Mouse (Mus musculus): ENCODE data around the gene Btg4. TPM values are rescaled to one million over a fixed set of nuclear protein-coding genes. Genes with fewer than 3 reads are reported as not detected.
A peak's percentile ranks its signal among the peaks of the same experiment; 100 is the strongest.

Gene Btg4
- polyA plus RNA-seq, 1 experiment from 2014 or later = not detected

DNA sequence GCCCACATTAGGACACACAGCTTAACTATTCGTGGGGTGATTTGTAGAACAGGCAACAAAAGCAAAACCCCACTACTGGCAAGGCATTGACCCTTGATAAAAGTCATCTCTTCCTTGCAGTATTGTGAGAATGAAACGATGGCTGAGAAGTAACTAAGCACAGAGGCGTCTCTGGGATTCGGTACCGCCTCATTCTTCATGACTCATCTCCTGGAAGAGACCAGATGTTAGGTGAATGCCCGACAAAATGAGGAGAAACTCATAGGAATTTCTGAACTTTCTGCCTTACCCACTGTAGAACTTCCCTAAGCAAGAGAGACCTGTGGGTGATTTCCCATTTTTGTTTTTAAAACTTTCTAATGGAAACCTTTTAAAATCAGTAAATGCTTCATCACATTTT lies 18.6 kb upstream of the Btg4 start:
- Histone ChIP-seq H3K4me3 (no peak overlapping the region), H3K27ac (replicated peaks) (no peak overlapping the region), H3K9me3 (no peaks in the 10 kb centered on the region), H3K27me3 (no peaks in the 10 kb centered on the region), H3K9ac (replicated peaks) (no peak overlapping the region), H3K4me1 (no peaks in the 10 kb centered on the region), H3K4me2 (replicated peaks) (no peak overlapping the region), H3K36me3 (no peaks in the 10 kb centered on the region)
- WGBS = 89% methylated on average over 6 of the region's 6 CpGs
- no peak for ATAC-seq (replicated peaks)

GRCm38 (mm10) chr9:51052180-51052579 lies 8.5 kb upstream of the Btg4 start:
- Histone ChIP-seq H3K9ac (replicated peaks) (no peak overlapping the region), H3K9me3 (no peaks in the 10 kb centered on the region), H3K27me3 (no peaks in the 10 kb centered on the region), H3K36me3 (no peaks in the 10 kb centered on the region), H3K4me2 (replicated peaks) (no peak overlapping the region), H3K27ac (replicated peaks) (no peak overlapping the region), H3K4me3 (no peak overlapping the region), H3K4me1 (no peaks in the 10 kb centered on the region)
- whole genome bisulfite sequencing = 78% methylated on average over 3 of the region's 3 CpGs
- no peak for ATAC-seq (replicated peaks)

DNA sequence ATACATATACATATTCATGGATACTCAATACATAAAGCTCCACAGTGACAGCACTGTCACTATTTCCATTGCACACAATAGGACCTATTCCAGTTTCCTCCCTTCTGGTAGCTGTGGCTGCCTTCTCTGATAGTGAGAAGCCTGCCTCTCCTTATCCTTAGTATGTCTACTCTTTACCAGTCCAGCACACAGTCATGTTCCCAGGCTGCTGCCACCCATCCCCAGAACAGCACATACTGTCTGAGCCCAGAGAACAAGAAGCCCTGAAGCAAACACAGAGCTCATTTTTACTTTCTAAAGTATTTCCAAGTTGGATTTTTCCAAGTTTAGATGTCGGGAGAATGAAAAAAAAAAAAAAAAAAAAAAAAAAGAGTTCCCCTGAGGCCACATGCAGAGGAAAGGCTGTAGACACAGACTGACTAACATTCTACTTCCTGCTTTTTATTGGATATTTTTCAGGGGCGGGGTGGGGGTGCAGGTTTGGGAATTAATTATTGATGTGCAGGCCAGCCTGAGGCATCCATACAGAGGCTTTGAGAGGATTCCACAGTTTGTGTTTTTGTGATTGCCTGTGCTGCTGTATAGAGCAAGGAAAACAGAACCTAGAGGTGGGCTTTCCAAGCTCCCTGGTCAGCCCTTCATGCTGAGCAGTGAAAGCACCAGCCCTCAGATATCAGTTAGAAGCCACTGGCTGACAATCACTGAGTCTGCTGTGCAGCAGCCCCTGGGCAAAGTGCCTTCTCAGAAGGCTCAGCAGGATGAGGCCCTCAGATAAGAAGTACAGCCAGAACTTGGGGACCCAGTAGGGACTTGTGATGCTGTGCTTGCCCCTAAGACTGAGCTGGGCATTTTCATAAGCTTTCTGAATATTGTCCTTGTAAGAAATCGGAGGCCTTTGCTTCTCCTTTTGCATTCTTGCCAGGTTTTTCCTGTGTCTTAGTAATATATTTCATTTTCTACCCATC lies 4.1 kb upstream of the Btg4 start:
- no peaks in the 10 kb centered on the region for H3K27me3 ChIP-seq
- no peaks in the 10 kb centered on the region for H3K4me1 ChIP-seq
- H3K9ac ChIP-seq (replicated peaks) = no peak overlapping the region
- H3K4me2 ChIP-seq (replicated peaks) = no peak overlapping the region
- H3K9me3 ChIP-seq = no peaks in the 10 kb centered on the region
- no peak overlapping the region for H3K4me3 ChIP-seq
- H3K27ac ChIP-seq (replicated peaks) = no peak overlapping the region
- ATAC-seq (replicated peaks) = no peak
- 72% methylated on average over 3 of the region's 3 CpGs for WGBS
- no peaks in the 10 kb centered on the region for H3K36me3 ChIP-seq

DNA sequence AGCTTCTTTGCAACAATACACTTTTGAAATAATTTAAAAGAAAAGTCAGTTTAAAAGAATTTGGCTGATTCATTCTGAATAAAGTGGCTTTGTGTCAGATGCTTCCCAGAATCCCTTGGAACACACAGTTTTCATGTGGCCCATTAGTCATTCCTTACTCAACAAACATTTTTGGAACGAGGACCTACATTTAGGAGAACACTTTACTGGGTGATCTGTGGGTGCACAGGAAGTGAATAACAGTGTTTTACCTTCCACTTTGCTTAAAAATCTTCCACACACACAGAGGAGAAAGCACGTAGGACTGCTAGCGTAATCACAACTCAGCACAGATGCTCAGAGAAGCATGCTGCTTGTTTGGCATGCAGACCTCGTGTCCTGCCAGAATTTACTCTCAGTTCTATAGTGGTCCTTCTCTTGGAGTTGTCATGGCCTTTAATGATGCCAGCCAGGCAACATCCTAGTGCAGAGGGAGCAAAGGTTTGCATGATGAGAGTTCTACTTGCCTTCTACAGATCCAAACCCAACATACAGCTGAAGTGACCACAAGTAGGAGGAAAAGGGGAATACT lies 1.7 kb upstream of the Btg4 start:
- Histone ChIP-seq H3K9me3 (no peaks in the 10 kb centered on the region), H3K27ac (replicated peaks) (no peak overlapping the region), H3K27me3 (no peaks in the 10 kb centered on the region), H3K4me2 (replicated peaks) (no peak overlapping the region), H3K36me3 (no peaks in the 10 kb centered on the region), H3K4me3 (no peak overlapping the region), H3K4me1 (no peaks in the 10 kb centered on the region), H3K9ac (replicated peaks) (no peak overlapping the region)
- no peak for ATAC-seq (replicated peaks)
- WGBS = 53% methylated on average over 4 of the region's 4 CpGs

- H3K27ac ChIP-seq (replicated peaks) = peak overlapping the region; percentile 21; the same call in 1 of the 2 replicates
- no peaks in the 10 kb centered on the region for H3K27me3 ChIP-seq
- 0 out of 2 replicates have a peak, but pooled peaks cover 4% of the 10 kb centered on the region for H3K4me1 ChIP-seq
- H3K9ac ChIP-seq (replicated peaks) = no peak overlapping the region
- no peaks in the 10 kb centered on the region for H3K36me3 ChIP-seq
- no peak overlapping the region for H3K4me2 ChIP-seq (replicated peaks)
- H3K4me3 ChIP-seq = no peak overlapping the region
- ATAC-seq (replicated peaks) = 0 out of 2 replicates have a peak, but pooled peaks have one; percentile 43
- H3K9me3 ChIP-seq = no peaks in the 10 kb centered on the region
- 55% methylated on average over 3 of the region's 3 CpGs for WGBS
Observed at GRCm38 (mm10) chr9:51068202-51068601, 7.5 kb downstream of the Btg4 start.

DNA sequence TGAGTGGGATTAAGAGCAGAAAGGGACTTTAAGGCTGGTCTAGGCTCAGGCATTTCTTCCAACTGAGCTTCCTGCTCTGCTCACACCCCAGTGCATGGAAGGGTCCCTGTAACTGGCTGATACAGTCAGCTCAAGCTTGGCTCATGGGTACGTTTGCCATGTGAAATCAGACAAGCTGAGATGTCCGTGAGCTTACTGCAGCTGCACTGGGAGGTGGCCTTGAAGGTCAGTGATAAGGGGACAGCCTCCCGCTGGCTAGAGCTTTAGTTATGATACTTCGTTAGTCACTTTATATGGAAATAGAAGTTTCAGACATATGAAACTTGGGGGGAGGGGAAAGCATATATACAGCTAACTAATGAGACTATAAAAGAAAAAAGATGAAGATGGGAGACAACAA lies 10.1 kb downstream of the Btg4 start:
- 79% methylated on average over 4 of the region's 4 CpGs for WGBS

DNA sequence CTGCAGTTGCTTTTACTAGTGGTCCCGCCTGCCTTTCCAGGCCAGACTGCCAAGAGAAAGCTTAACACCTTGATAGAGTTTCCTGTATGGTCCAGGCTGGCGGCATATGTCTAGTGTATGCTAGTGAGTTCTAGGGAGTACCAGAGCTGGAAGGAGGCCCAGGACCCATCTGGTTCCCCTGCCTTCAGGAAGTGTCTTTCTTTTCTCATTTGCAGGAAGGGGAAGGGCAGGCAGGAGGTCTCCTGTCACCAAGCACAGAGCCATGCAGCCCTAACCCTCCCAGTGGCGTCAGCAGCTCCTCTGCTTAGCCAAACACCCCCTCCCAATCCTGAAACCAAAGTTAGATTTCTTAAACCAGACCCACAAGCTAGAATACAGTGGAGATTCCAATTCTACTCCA lies 15.1 kb downstream of the Btg4 start:
- H3K4me1 ChIP-seq = peaks cover 25% of the 10 kb centered on the region
- no peaks in the 10 kb centered on the region for H3K36me3 ChIP-seq
- ATAC-seq (replicated peaks) = peak; percentile 67
- no peak overlapping the region for H3K9ac ChIP-seq (replicated peaks)
- no peaks in the 10 kb centered on the region for H3K27me3 ChIP-seq
- peak overlapping the region; percentile 53; the same call in 1 of the 2 replicates for H3K27ac ChIP-seq (replicated peaks)
- no peaks in the 10 kb centered on the region for H3K9me3 ChIP-seq
- H3K4me2 ChIP-seq (replicated peaks) = peak overlapping the region; percentile 57
- 24% methylated on average over 3 of the region's 3 CpGs for WGBS
- H3K4me3 ChIP-seq = peak overlapping the region; percentile 31; the same call in 1 of the 2 replicates

More for the DNA sequence above, 10.1 kb downstream of the Btg4 start:
- H3K4me3 ChIP-seq = no peak overlapping the region
- H3K36me3 ChIP-seq = no peaks in the 10 kb centered on the region
- no peaks in the 10 kb centered on the region for H3K9me3 ChIP-seq
- no peak overlapping the region for H3K9ac ChIP-seq (replicated peaks)
- H3K4me2 ChIP-seq (replicated peaks) = no peak overlapping the region
- no peak overlapping the region for H3K27ac ChIP-seq (replicated peaks)
- H3K4me1 ChIP-seq = peaks cover 14% of the 10 kb centered on the region
- no peaks in the 10 kb centered on the region for H3K27me3 ChIP-seq
- ATAC-seq (replicated peaks) = no peak

- H3K4me2 ChIP-seq (replicated peaks) = peak overlapping the region; percentile 57
- H3K4me1 ChIP-seq = peaks cover 25% of the 10 kb centered on the region
- peak overlapping the region; percentile 31 for H3K4me3 ChIP-seq
- no peaks in the 10 kb centered on the region for H3K9me3 ChIP-seq
- ATAC-seq (replicated peaks) = peak; percentile 57
- H3K27ac ChIP-seq (replicated peaks) = no peak overlapping the region
- H3K27me3 ChIP-seq = no peaks in the 10 kb centered on the region
- under 1% methylated on average over 17 of the region's 17 CpGs for WGBS
- 0 out of 2 replicates have a peak overlapping the region, but pooled peaks have one; percentile 14 for H3K9ac ChIP-seq (replicated peaks)
- H3K36me3 ChIP-seq = no peaks in the 10 kb centered on the region
Observed at GRCm38 (mm10) chr9:51076300-51076978, 15.7 kb downstream of the Btg4 start.

- H3K36me3 ChIP-seq = no peaks in the 10 kb centered on the region
- peak within 1 kb of the TSS; percentile 53; the same call in 1 of the 2 replicates for H3K27ac ChIP-seq (replicated peaks)
- ATAC-seq (replicated peaks) = peak; percentile 94
- H3K4me2 ChIP-seq (replicated peaks) = peak within 1 kb of the TSS; percentile 57
- no peaks in the 10 kb centered on the region for H3K27me3 ChIP-seq
- H3K4me1 ChIP-seq = peaks cover 25% of the 10 kb centered on the region
- H3K9me3 ChIP-seq = no peaks in the 10 kb centered on the region
- peak within 1 kb of the TSS; percentile 31 for H3K4me3 ChIP-seq
- 1% methylated on average over 14 of the region's 14 CpGs for WGBS
- 0 out of 2 replicates have a peak within 1 kb of the TSS, but pooled peaks have one; percentile 14 for H3K9ac ChIP-seq (replicated peaks)
Observed at GRCm38 (mm10) chr9:51076979-51077315, 16.2 kb downstream of the Btg4 start, which contains the start of gene Layn. TSS of gene Layn (minus strand) at chr9:51077094.

GRCm38 (mm10) chr9:51081614-51082013 lies 20.9 kb downstream of the Btg4 start:
- Histone ChIP-seq H3K27ac (replicated peaks) (no peak overlapping the region), H3K36me3 (no peaks in the 10 kb centered on the region), H3K9me3 (no peaks in the 10 kb centered on the region), H3K4me3 (no peak overlapping the region), H3K4me2 (replicated peaks) (no peak overlapping the region), H3K9ac (replicated peaks) (no peak overlapping the region), H3K27me3 (no peaks in the 10 kb centered on the region), H3K4me1 (peaks cover 8% of the 10 kb centered on the region)
- no peak for ATAC-seq (replicated peaks)
- WGBS = 87% methylated on average over 5 of the region's 5 CpGs

DNA sequence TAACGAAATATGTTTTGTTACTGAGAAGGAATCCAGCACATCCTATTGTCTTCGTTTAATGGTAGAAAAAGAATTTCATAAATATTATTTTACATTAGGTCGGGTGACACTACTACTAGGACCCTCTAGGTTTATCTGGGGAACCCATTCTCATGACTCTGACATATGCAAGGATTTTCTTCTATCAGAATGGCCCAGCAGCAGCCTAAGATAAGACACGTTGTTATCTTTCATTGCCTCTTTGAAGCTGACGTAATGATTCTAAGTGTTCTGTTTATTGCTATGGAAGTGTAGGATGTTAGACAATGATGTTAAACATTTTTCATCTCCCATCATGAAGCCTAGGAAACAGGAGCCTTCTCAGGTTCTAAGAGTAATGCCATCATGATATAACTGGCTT lies 33.0 kb downstream of the Btg4 start:
- Histone ChIP-seq H3K36me3 (no peaks in the 10 kb centered on the region), H3K4me1 (peaks cover 5% of the 10 kb centered on the region; the same call in 1 of the 2 replicates), H3K27ac (replicated peaks) (no peak overlapping the region), H3K27me3 (no peaks in the 10 kb centered on the region), H3K9ac (replicated peaks) (no peak overlapping the region), H3K9me3 (no peaks in the 10 kb centered on the region), H3K4me3 (no peak overlapping the region), H3K4me2 (replicated peaks) (no peak overlapping the region)
- 85% methylated on average over 5 of the region's 5 CpGs for WGBS
- ATAC-seq (replicated peaks) = no peak

DNA sequence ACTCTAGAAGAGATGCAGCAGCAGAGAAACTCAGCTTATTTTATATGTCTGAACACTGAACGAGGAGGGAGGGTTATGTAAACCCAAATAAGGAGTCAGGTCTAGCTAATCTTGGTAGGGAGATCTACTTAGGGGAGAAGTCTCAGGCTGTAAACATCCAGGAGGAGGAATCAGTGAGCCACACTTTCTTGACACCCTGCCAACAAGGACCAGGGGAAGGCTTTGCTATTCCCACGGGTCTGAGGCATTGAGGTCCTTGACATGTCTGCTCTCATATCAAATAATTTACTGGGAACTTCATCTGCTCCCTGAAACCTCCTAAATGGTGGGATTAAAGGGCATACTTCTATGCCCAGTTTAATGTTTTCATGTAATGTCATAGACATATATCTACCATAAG lies 35.6 kb downstream of the Btg4 start:
- 59% methylated on average over 2 of the region's 2 CpGs for WGBS

More for the DNA sequence above, 35.6 kb downstream of the Btg4 start:
- Histone ChIP-seq H3K9ac (replicated peaks) (no peak overlapping the region), H3K4me1 (no peaks in the 10 kb centered on the region), H3K4me2 (replicated peaks) (no peak overlapping the region), H3K4me3 (no peak overlapping the region), H3K36me3 (no peaks in the 10 kb centered on the region), H3K9me3 (no peaks in the 10 kb centered on the region), H3K27ac (replicated peaks) (no peak overlapping the region), H3K27me3 (no peaks in the 10 kb centered on the region)
- no peak for ATAC-seq (replicated peaks)

All from forebrain, embryonic 15.5 days (tissue).